Comparison of ENCODE assay signal across 11 mouse cellular contexts in genomic region chr2:33641859-33642571, GRCm38 (mm10). TPM values are rescaled to one million over a fixed set of nuclear protein-coding genes. Genes with fewer than 3 reads are reported as not detected.
DNase-seq lines count a peak whose midpoint lies in the region; ATAC-seq and TF ChIP-seq lines count a peak whose summit lies in the region.
"Had no signal": no experiment of that assay in that cellular context is flagged by ENCODE, and none has a peak within 500 bp of the region (broad histone marks: within the 10 kb centered on the region; RNA-seq: fewer than 3 reads in every experiment).

No protein-coding gene starts in this region.

- no peak for DNase-seq in heart, postnatal 25 days (ENCODE audit: low spot score)
- DNase-seq in brain, embryonic 14.5 days (ENCODE audit: low read depth): peak; percentile 18
- peak; percentile 62 for DNase-seq in hindbrain, embryonic 11.5 days (ENCODE audit: low spot score)
- DNase-seq in liver, postnatal 0 days: no peak
- DNase-seq in layer of hippocampus, adult 11-12 months (ENCODE audit: low spot score): no peak
- no peak for DNase-seq in spleen, postnatal 36 days (ENCODE audit: low spot score in 2 of 2)
- DNase-seq: thymus, adult 18-20 months had no signal

- H3K27ac ChIP-seq in heart, embryonic 11.5 days (ENCODE audit: low read depth, low read length): no peak overlapping the region
- H3K27ac ChIP-seq in hindbrain, embryonic 11.5 days (ENCODE audit: low read depth, low read length): peak overlapping the region; percentile 74
- no peak overlapping the region for H3K27ac ChIP-seq in liver, postnatal 0 days (ENCODE audit: low read depth)
- H3K27ac ChIP-seq: left cerebral cortex, adult 2 months had no signal

- H3K36me3 ChIP-seq in heart, embryonic 11.5 days (ENCODE audit: control insufficient read depth, insufficient read depth, low read length): no peaks in the 10 kb centered on the region
- no peaks in the 10 kb centered on the region for H3K36me3 ChIP-seq in hindbrain, embryonic 11.5 days (ENCODE audit: control insufficient read depth, insufficient read depth, low read length)
- no peaks in the 10 kb centered on the region for H3K36me3 ChIP-seq in liver, postnatal 0 days (replicated peaks; ENCODE audit: insufficient read depth, low read length)

- no peak for TF ChIP-seq EP300 in liver, postnatal 0 days (IDR thresholded peaks at IDR 0.05; ENCODE audit: low read depth)

- WGBS in heart, embryonic 11.5 days (ENCODE audit: insufficient replicate concordance): 2% methylated on average over 41 of the region's 41 CpGs
- under 1% methylated on average over 40 of the region's 41 CpGs for WGBS in hindbrain, embryonic 11.5 days
- WGBS in liver, postnatal 0 days (ENCODE audit: insufficient replicate concordance): 2% methylated on average over 38 of the region's 41 CpGs

- peaks cover 10% of the 10 kb centered on the region for H3K4me1 ChIP-seq in heart, embryonic 11.5 days (ENCODE audit: control insufficient read depth, insufficient read depth, low read length)
- H3K4me1 ChIP-seq in hindbrain, embryonic 11.5 days (replicated peaks; ENCODE audit: control insufficient read depth, insufficient read depth, low read length): peaks cover 12% of the 10 kb centered on the region
- peaks cover 4% of the 10 kb centered on the region for H3K4me1 ChIP-seq in liver, postnatal 0 days (ENCODE audit: insufficient read depth)

- intact Hi-C loops in heart, postnatal 25 days (cut with DNase I): loop anchor here (5.0 kb wide), 1 partner anchor 75 kb away; no protein-coding TSS in a partner anchor

- H3K9ac ChIP-seq in heart, embryonic 11.5 days (ENCODE audit: low read depth, low read length): no peak overlapping the region
- H3K9ac ChIP-seq in hindbrain, embryonic 11.5 days (ENCODE audit: low read depth, low read length): peak overlapping the region; percentile 45
- H3K9ac ChIP-seq in liver, postnatal 0 days (replicated peaks): no peak overlapping the region

- ATAC-seq in heart, embryonic 11.5 days (replicated peaks; ENCODE audit: insufficient number of reproducible peaks, low FRiP score, low TSS enrichment): no peak; the same call in 1 of the 2 replicates
- ATAC-seq in hindbrain, embryonic 11.5 days (ENCODE audit: low FRiP score): no peak
- ATAC-seq in liver, postnatal 0 days: no peak
- ATAC-seq in erythroblast, adult 5-6 weeks (replicated peaks; ENCODE audit: low FRiP score, poor library complexity, severe bottlenecking): no peak

- H3K4me2 ChIP-seq in heart, embryonic 11.5 days: peak overlapping the region; percentile 51
- H3K4me2 ChIP-seq in hindbrain, embryonic 11.5 days (replicated peaks; ENCODE audit: low read depth, low read length): peak overlapping the region; percentile 36
- no peak overlapping the region for H3K4me2 ChIP-seq in liver, postnatal 0 days (ENCODE audit: low read depth, low read length)

- no peaks in the 10 kb centered on the region for H3K9me3 ChIP-seq in heart, embryonic 11.5 days (replicated peaks; ENCODE audit: control insufficient read depth, low read length)
- no peaks in the 10 kb centered on the region for H3K9me3 ChIP-seq in hindbrain, embryonic 11.5 days (ENCODE audit: control insufficient read depth, low read length)
- no peaks in the 10 kb centered on the region for H3K9me3 ChIP-seq in liver, postnatal 0 days (ENCODE audit: low read length)

- H3K4me3 ChIP-seq in heart, embryonic 11.5 days (ENCODE audit: low read depth, low read length): peak overlapping the region; percentile 25
- peak overlapping the region; percentile 37 for H3K4me3 ChIP-seq in hindbrain, embryonic 11.5 days (ENCODE audit: low read depth, low read length)
- 0 out of 2 replicates have a peak overlapping the region, but pooled peaks have one; percentile 1 for H3K4me3 ChIP-seq in liver, postnatal 0 days (ENCODE audit: low read depth, low read length)
- H3K4me3 ChIP-seq: left cerebral cortex, adult 2 months had no signal

- no peak for TF ChIP-seq POLR2A in brain, embryonic 14.5 days (IDR thresholded peaks at IDR 0.05; ENCODE audit: borderline replicate concordance, extremely low read depth, insufficient read depth, insufficient read length, poor library complexity, severe bottlenecking)

- TF ChIP-seq CTCF in brain, embryonic 14.5 days (IDR thresholded peaks at IDR 0.05; ENCODE audit: borderline replicate concordance, extremely low read depth, insufficient read depth, insufficient read length): no peak
- TF ChIP-seq CTCF in liver, postnatal 0 days (IDR thresholded peaks at IDR 0.05; ENCODE audit: low read depth): no peak

- peaks cover 97% of the 10 kb centered on the region for H3K27me3 ChIP-seq in heart, embryonic 11.5 days (ENCODE audit: control insufficient read depth, insufficient read depth, low read length)
- peaks cover 96% of the 10 kb centered on the region for H3K27me3 ChIP-seq in hindbrain, embryonic 11.5 days (ENCODE audit: control insufficient read depth, insufficient read depth, low read length)
- H3K27me3 ChIP-seq in liver, postnatal 0 days (ENCODE audit: insufficient read depth, low read length): peaks cover 92% of the 10 kb centered on the region

RNA-seq across cellular contexts. Expression of gene Lmx1b, which starts 1.7 kb away (rescaled TPM):
- polyA plus RNA-seq in heart, embryonic 11.5 days (2014; fragmentation: Nextera tagmentation; extraction: Ambion mirVana): 0.03 TPM in 1 of 2 replicates, not detected in the other
- under 1 TPM; 0.17 to 0.21 TPM for total RNA-seq in heart, postnatal 25 days (2021)
- polyA plus RNA-seq in brain, embryonic 14.5 days (2012; rRNA removed): 2.9 and 16.0 TPM in 2 replicates
- polyA plus RNA-seq in hindbrain, embryonic 11.5 days (2014; fragmentation: Nextera tagmentation; extraction: Ambion mirVana): 4.2 and 5.0 TPM in 2 replicates
- not detected in 2 replicates for polyA plus RNA-seq in liver, postnatal 0 days (2015; fragmentation: Nextera tagmentation; extraction: Ambion mirVana)
- not detected in 2 replicates for total RNA-seq in erythroblast, adult 5-6 weeks (2015; ENCODE audit: low replicate concordance)
- total RNA-seq in erythroblast, adult 5-6 weeks (2017; ENCODE audit: low replicate concordance): not detected in 2 replicates
- total RNA-seq: CH12.LX had no signal

Comparison
In these comparisons a context has a peak if more than half of its experiments do, and no peak if none do; other contexts are left out.
1. DNase-seq: peak in brain, embryonic 14.5 days (single experiment) and hindbrain, embryonic 11.5 days (single experiment); none in heart, postnatal 25 days (single experiment), liver, postnatal 0 days (single experiment), layer of hippocampus, adult 11-12 months (single experiment) and spleen, postnatal 36 days (0 of 2).
2. Peak in every context shown above with its lines, with median percentiles within 50 percentile points of each other: H3K4me3 ChIP-seq.